In genomic region chr4:141537706-141538407, GRCm38 (mm10) we compare ENCODE assay signal across 8 mouse cellular contexts. TPM values are rescaled to one million over a fixed set of nuclear protein-coding genes. Genes with fewer than 3 reads are reported as not detected.
DNase-seq lines count a peak whose midpoint lies in the region; ATAC-seq and TF ChIP-seq lines count a peak whose summit lies in the region.

No protein-coding gene starts in this region.

- peak; percentile 32; the same call in 1 of the 2 replicates for ATAC-seq in erythroid progenitor cell, adult 5-6 weeks (replicated peaks; ENCODE audit: low FRiP score, poor library complexity, severe bottlenecking)
- ATAC-seq in limb, embryonic 15.5 days (ENCODE audit: insufficient number of reproducible peaks, low FRiP score, low TSS enrichment, low read depth) = no peak

- peak; percentile 21 to 45 for DNase-seq in left cerebral cortex, postnatal 25 days (ENCODE audit: low spot score in 2 of 2)
- DNase-seq in left cerebral cortex, adult 11 months (ENCODE audit: low spot score) = no peak
- peak; percentile 48 to 70 for DNase-seq in adrenal gland, postnatal 36 days
- DNase-seq in hindbrain, embryonic 10.5 days (ENCODE audit: low spot score) = no peak
- peak; percentile 54 for DNase-seq in thymus, postnatal 0 days (ENCODE audit: low spot score)

- H3K27ac ChIP-seq in hindbrain, embryonic 10.5 days = peak overlapping the region; percentile 96
- peak overlapping the region; percentile 99 for H3K27ac ChIP-seq in limb, embryonic 15.5 days

- WGBS in hindbrain, embryonic 10.5 days = under 1% methylated on average over 101 of the region's 101 CpGs
- under 1% methylated on average over 94 of the region's 101 CpGs for WGBS in limb, embryonic 15.5 days

- intact Hi-C loops in left cerebral cortex, postnatal 25 days (cut with DNase I) = loop anchor here (1.0 to 5.0 kb wide), 4 partner anchors 8 to 93 kb away; partner anchors contain the start of gene Zbtb17

- peaks cover 49% of the 10 kb centered on the region for H3K79me2 ChIP-seq in myocyte (ENCODE audit: control insufficient read depth, insufficient read depth)

- peak overlapping the region; percentile 99 for H3K4me3 ChIP-seq in hindbrain, embryonic 10.5 days
- peak overlapping the region; percentile 83 for H3K4me3 ChIP-seq in limb, embryonic 15.5 days
- peak overlapping the region; percentile 89 for H3K4me3 ChIP-seq in myocyte

- no peak for TF ChIP-seq POLR2A in myocyte (IDR thresholded peaks at IDR 0.05; ENCODE audit: insufficient read length, low read depth)

- H3K9me3 ChIP-seq in hindbrain, embryonic 10.5 days = no peaks in the 10 kb centered on the region
- no peaks in the 10 kb centered on the region for H3K9me3 ChIP-seq in limb, embryonic 15.5 days

- peaks cover 62% of the 10 kb centered on the region for H3K4me1 ChIP-seq in hindbrain, embryonic 10.5 days (replicated peaks)
- peaks cover 32% of the 10 kb centered on the region for H3K4me1 ChIP-seq in limb, embryonic 15.5 days

- H3K36me3 ChIP-seq in hindbrain, embryonic 10.5 days = no peaks in the 10 kb centered on the region
- no peaks in the 10 kb centered on the region for H3K36me3 ChIP-seq in limb, embryonic 15.5 days
- H3K36me3 ChIP-seq in myocyte (ENCODE audit: control insufficient read depth, insufficient read depth) = no peaks in the 10 kb centered on the region

- peak overlapping the region; percentile 89 for H3K9ac ChIP-seq in limb, embryonic 15.5 days

- H3K4me2 ChIP-seq in limb, embryonic 15.5 days = peak overlapping the region; percentile 95
- H3K4me2 ChIP-seq in myocyte (ENCODE audit: low read depth) = peak overlapping the region; percentile 97

- H3K27me3 ChIP-seq in hindbrain, embryonic 10.5 days (ENCODE audit: insufficient read depth, poor library complexity, severe bottlenecking) = no peaks in the 10 kb centered on the region
- H3K27me3 ChIP-seq in limb, embryonic 15.5 days = no peaks in the 10 kb centered on the region
- H3K27me3 ChIP-seq in myocyte (ENCODE audit: control insufficient read depth, insufficient read depth, insufficient read length) = no peaks in the 10 kb centered on the region

- H3ac ChIP-seq in myocyte (ENCODE audit: control insufficient read depth, insufficient read length) = peak overlapping the region; percentile 98

TF ChIP-seq in myocyte, 11 proteins besides CTCF, POLR2A, EP300 and RAD21:
- TF ChIP-seq MAX (IDR thresholded peaks at IDR 0.05; ENCODE audit: low read depth) (no peak), TCF3 (IDR thresholded peaks at IDR 0.05; ENCODE audit: insufficient read length, low read depth) (no peak), MYOD1 (IDR thresholded peaks at IDR 0.05; ENCODE audit: control insufficient read depth in 1 of 3, insufficient read length in 2 of 3, low read depth in 2 of 3) (no peak), SRF (IDR thresholded peaks at IDR 0.05; ENCODE audit: control insufficient read depth, insufficient read length, low read depth) (peak; percentile 8), CEBPB (IDR thresholded peaks at IDR 0.05; ENCODE audit: insufficient read depth, poor library complexity, severe bottlenecking) (no peak), E2F4 (IDR thresholded peaks at IDR 0.05; ENCODE audit: insufficient read depth) (no peak), REST (IDR thresholded peaks at IDR 0.05; ENCODE audit: insufficient read depth, insufficient read length) (no peak), USF1 (IDR thresholded peaks at IDR 0.05; ENCODE audit: low read depth) (no peak), MYOG (IDR thresholded peaks at IDR 0.05; ENCODE audit: control insufficient read depth in 1 of 3, insufficient read depth in 1 of 3, insufficient read length in 2 of 3, low read depth in 2 of 3) (no peak)
TF ChIP-seq in myocyte: peak in this region for 1.

RNA-seq across cellular contexts. Expression of gene Spen, which starts 0.5 kb away (rescaled TPM):
- 10 to 100 TPM; 54.6 to 60.6 TPM for total RNA-seq in left cerebral cortex, postnatal 25 days (2021)
- 10 to 100 TPM; 49.9 to 58.3 TPM for total RNA-seq in adrenal gland, postnatal 36 days (2021)
- 72.9 and 77.1 TPM in 2 replicates for total RNA-seq in erythroid progenitor cell, adult 5-6 weeks (2015; ENCODE audit: low replicate concordance)
- total RNA-seq in erythroid progenitor cell, adult 5-6 weeks (2017; ENCODE audit: low replicate concordance) = 132 and 139 TPM in 2 replicates
- 12.8 and 14.2 TPM in 2 replicates for polyA plus RNA-seq in hindbrain, embryonic 10.5 days (2016; fragmentation: Nextera tagmentation; extraction: Ambion mirVana)
- 7.2 and 9.0 TPM in 2 replicates for polyA plus RNA-seq in limb, embryonic 15.5 days (2015; fragmentation: Nextera tagmentation; extraction: Ambion mirVana)
- 11.7 TPM for polyA plus RNA-seq in myocyte (2012; fragmentation: generic; extraction: Trizol)
- polyA plus RNA-seq in thymus, postnatal 0 days (2015; fragmentation: Nextera tagmentation; extraction: Ambion mirVana) = 5.8 and 9.3 TPM in 2 replicates

Comparison
In these comparisons a context has a peak if more than half of its experiments do, and no peak if none do; other contexts are left out.
1. DNase-seq: peak in left cerebral cortex, postnatal 25 days (2 of 2), adrenal gland, postnatal 36 days (2 of 2) and thymus, postnatal 0 days (single experiment); none in left cerebral cortex, adult 11 months (single experiment) and hindbrain, embryonic 10.5 days (single experiment).
2. Peak in every context shown above with its lines, with median percentiles within 50 percentile points of each other: H3K4me3 ChIP-seq.